Mouse (Mus musculus): Measurements from ENCODE around the gene Dlg2. TPM values are rescaled to one million over a fixed set of nuclear protein-coding genes. Genes with fewer than 3 reads are reported as not detected.

The Dlg2 gene
- total and polyA plus RNA-seq, 3 experiments: 0.49 to 0.68 TPM; not detected in 1

DNA sequence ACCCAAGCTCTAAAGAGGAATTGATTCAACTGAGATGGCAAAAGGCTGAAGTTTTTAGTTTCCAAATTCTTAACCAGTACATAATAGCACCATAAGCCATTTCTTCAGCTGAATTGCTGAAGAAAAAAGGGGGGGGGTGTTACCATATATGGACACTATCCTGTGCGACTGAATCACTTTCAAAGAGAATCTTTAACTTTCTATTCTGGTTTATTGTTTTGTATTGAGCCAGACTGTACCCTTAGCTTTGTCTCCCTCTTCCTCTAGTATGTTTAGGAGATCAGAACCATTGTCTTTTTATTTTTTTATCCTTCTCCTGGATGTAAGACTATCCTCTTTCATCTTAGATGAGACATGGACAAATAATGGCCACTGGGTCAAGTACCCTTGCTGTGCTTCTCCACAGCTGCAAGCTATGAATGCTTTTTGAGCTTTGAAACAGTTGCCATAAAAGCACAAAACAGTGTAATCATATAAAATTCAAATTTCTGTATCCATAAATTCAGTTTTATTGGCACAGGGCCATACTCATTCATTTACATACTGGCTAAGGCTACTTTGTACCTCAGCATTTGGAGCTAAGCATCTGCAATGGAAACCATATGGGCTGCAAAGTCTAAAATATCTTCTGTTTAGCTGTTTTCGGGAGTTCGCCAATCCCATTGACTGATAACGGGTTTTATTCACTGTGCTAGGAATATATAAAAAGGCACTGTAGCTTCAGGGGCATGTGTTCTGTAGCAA is 568.7 kb downstream of the Dlg2 start:
- ATAC-seq (ENCODE audit: extremely low read depth, insufficient number of reproducible peaks, low FRiP score, poor library complexity, severe bottlenecking): no peak
- TF ChIP-seq GATA2 (IDR thresholded peaks at IDR 0.05; ENCODE audit: borderline replicate concordance, low read depth, low read length) (no peak), TAL1 (conservative IDR thresholded peaks at IDR 0.05; ENCODE audit: low read depth, low read length) (no peak), GATA1 (IDR thresholded peaks at IDR 0.05; ENCODE audit: borderline replicate concordance, low read length) (no peak), CTCF (IDR thresholded peaks at IDR 0.05; ENCODE audit: low read depth, low read length) (no peak)
- H3K36me3 ChIP-seq (replicated peaks): no peaks in the 10 kb centered on the region

DNA sequence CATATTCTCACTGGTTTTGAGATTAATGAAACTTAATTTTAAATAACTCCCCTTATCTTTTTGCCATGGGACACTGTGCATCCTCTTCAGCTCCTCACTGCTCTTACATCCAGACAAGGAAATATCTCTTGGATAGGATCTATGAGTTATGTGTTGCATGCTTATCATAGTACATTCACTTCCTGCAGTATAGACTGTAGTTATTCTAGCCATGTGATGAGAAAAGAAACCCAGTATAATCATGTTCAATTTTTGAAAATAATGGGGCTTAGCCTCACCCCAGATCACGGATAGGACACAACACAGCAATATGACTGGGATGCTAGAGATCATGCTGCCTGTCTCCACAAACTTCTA is 569.2 kb downstream of the Dlg2 start:
- Histone ChIP-seq H3K4me1 (ENCODE audit: insufficient read depth, low read depth, low read length) (no peaks in the 10 kb centered on the region), H3K27me3 (ENCODE audit: insufficient read depth, low read length) (no peaks in the 10 kb centered on the region), H3K4me3 (ENCODE audit: low read depth, low read length) (no peak overlapping the region), H3K36me3 (replicated peaks) (no peaks in the 10 kb centered on the region), H3K9me3 (replicated peaks) (no peaks in the 10 kb centered on the region)
- DNase-seq (ENCODE audit: low spot score) (no peak), ATAC-seq (ENCODE audit: extremely low read depth, insufficient number of reproducible peaks, low FRiP score, poor library complexity, severe bottlenecking) (no peak)
- TF ChIP-seq GATA2 (IDR thresholded peaks at IDR 0.05; ENCODE audit: borderline replicate concordance, low read depth, low read length) (no peak), TAL1 (conservative IDR thresholded peaks at IDR 0.05; ENCODE audit: low read depth, low read length) (no peak), GATA1 (IDR thresholded peaks at IDR 0.05; ENCODE audit: borderline replicate concordance, low read length) (no peak)

More for the DNA sequence above, 568.7 kb downstream of the Dlg2 start:
- H3K9me3 ChIP-seq (replicated peaks): no peaks in the 10 kb centered on the region
- no peaks in the 10 kb centered on the region for H3K27me3 ChIP-seq (ENCODE audit: insufficient read depth, low read length)
- no peaks in the 10 kb centered on the region for H3K4me1 ChIP-seq (ENCODE audit: insufficient read depth, low read depth, low read length)
- DNase-seq (ENCODE audit: low spot score): no peak
- no peak overlapping the region for H3K4me3 ChIP-seq (ENCODE audit: low read depth, low read length)

DNA sequence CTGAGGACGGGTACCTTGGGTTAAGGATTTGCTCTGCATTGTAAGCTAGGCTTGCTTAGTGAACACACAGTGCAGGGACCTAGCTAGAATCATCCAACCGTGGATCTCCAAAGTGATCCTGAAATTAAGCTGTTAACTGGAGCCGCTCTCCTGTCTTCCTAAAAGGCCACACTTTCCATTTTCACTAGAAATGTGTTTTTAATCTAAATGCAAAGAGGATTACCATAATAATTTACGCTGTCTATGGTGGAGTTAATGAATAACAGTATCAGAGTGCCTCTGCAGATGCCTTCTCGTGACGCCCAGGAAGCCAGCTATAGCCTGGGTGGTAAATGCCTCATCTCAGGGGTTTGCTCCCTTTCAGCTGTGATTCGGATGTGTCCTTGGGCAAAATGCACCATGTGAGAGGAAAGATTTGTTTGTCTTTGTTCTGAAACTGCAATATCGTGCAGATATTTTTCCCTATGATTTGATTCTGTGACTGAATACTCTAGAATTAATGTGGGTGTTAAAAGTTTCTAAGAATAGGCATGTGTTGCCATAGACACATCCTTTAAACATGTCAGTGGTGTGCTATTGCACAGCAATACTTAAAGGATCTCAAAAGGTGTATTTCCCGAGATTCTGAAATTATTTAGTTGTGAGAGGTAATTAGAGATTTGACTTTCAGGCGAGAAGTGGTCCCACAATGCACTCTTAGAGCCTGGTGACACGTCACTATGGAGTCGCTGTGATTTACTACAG is 587.0 kb downstream of the Dlg2 start:
- no peaks in the 10 kb centered on the region for H3K36me3 ChIP-seq (replicated peaks)
- H3K27me3 ChIP-seq (ENCODE audit: insufficient read depth, low read length): no peaks in the 10 kb centered on the region

DNA sequence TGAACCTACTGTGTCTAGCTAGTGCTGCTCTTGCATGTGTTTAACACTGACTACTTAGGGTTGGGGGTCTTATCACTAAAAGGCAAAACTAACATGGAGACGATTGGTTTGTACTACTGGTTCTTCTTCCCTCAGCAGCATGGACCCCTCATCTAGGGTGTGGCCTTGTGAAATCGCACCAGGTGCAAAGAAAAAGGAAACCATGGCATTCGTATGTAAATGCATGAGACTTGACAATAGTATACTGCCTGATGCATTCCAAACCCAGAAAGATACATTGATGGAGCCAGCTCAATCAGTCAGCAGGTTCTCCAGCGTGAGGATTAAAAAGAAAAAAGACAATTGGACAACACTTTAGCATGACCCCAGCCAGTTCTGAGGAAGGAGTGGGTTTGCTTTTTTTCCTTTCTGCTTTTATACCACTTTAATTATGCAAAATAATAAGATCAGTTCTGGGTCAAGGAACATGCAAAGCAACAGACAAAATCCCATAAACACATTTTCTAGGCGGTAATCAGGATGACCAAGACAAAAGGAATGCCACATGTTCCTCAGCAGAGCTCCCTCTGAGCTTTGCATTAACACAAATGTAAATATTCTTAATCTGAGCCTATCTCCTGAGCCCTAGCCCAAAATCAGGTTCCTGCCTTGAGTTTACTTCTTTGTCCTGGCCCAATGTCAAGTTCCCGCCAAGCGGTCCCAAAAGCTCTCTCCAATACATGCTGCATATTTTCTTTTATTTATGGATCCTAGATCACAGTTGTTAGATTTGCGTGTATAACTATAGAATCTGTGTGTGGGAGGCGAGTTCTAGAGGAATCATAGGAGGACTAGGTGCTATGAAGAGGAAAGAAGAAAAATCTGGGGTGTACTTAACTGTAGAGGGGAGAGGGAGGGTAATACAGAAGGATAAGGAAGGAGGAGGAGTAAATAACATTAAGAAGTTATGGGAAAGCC is 595.6 kb downstream of the Dlg2 start:
- TF ChIP-seq CTCF (IDR thresholded peaks at IDR 0.05; ENCODE audit: low read depth, low read length): no peak
- TF ChIP-seq GATA2 (IDR thresholded peaks at IDR 0.05; ENCODE audit: borderline replicate concordance, low read depth, low read length): no peak
- no peak for TF ChIP-seq POLR2AphosphoS5 (IDR thresholded peaks at IDR 0.05; ENCODE audit: insufficient replicate concordance, low read depth, low read length)
- no peak for TF ChIP-seq GATA1 (IDR thresholded peaks at IDR 0.05; ENCODE audit: borderline replicate concordance, low read length)
- no peaks in the 10 kb centered on the region for H3K4me1 ChIP-seq (ENCODE audit: insufficient read depth, low read depth, low read length)
- H3K9me3 ChIP-seq (replicated peaks): no peaks in the 10 kb centered on the region
- H3K27me3 ChIP-seq (ENCODE audit: insufficient read depth, low read length): no peaks in the 10 kb centered on the region
- no peak overlapping the region for H3K4me3 ChIP-seq (ENCODE audit: low read depth, low read length)
- no peaks in the 10 kb centered on the region for H3K36me3 ChIP-seq (replicated peaks)
- DNase-seq (ENCODE audit: low spot score) (no peak), ATAC-seq (ENCODE audit: extremely low read depth, insufficient number of reproducible peaks, low FRiP score, poor library complexity, severe bottlenecking) (no peak)

More for the DNA sequence above, 587.0 kb downstream of the Dlg2 start:
- H3K4me3 ChIP-seq (ENCODE audit: low read depth, low read length): no peak overlapping the region
- no peak for TF ChIP-seq POLR2AphosphoS5 (IDR thresholded peaks at IDR 0.05; ENCODE audit: insufficient replicate concordance, low read depth, low read length)
- TF ChIP-seq CTCF (IDR thresholded peaks at IDR 0.05; ENCODE audit: low read depth, low read length): no peak
- TF ChIP-seq GATA1 (IDR thresholded peaks at IDR 0.05; ENCODE audit: borderline replicate concordance, low read length): no peak
- TF ChIP-seq TAL1 (conservative IDR thresholded peaks at IDR 0.05; ENCODE audit: low read depth, low read length): no peak
- no peak for TF ChIP-seq GATA2 (IDR thresholded peaks at IDR 0.05; ENCODE audit: borderline replicate concordance, low read depth, low read length)
- H3K9me3 ChIP-seq (replicated peaks): no peaks in the 10 kb centered on the region
- H3K4me1 ChIP-seq (ENCODE audit: insufficient read depth, low read depth, low read length): no peaks in the 10 kb centered on the region
- ATAC-seq (ENCODE audit: extremely low read depth, insufficient number of reproducible peaks, low FRiP score, poor library complexity, severe bottlenecking): no peak
- no peak for DNase-seq (ENCODE audit: low spot score)

DNA sequence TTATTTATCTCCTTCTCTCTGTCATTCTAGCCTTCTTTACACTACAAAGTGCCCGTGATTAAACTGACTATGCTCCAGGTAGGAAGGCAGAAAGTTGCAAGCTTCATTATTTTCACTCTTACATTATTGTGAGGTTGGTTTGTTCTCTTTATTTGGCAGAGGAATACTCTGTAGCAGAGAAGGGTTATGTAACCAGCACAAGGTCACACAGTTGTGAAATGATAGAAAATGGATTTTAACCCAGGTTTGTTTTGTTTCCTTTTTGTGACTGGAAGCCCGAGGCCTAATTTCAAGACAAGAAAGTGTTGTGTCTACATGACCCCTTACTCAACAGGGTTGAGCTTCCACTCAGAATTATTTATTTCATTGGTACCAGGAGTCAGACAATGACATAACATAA is 609.6 kb downstream of the Dlg2 start:
- Histone ChIP-seq H3K36me3 (replicated peaks) (no peaks in the 10 kb centered on the region), H3K4me3 (ENCODE audit: low read depth, low read length) (no peak overlapping the region), H3K9me3 (replicated peaks) (no peaks in the 10 kb centered on the region), H3K4me1 (ENCODE audit: insufficient read depth, low read depth, low read length) (no peaks in the 10 kb centered on the region), H3K27me3 (ENCODE audit: insufficient read depth, low read length) (no peaks in the 10 kb centered on the region)
- no peak for TF ChIP-seq TAL1 (conservative IDR thresholded peaks at IDR 0.05; ENCODE audit: low read depth, low read length)
- no peak for TF ChIP-seq CTCF (IDR thresholded peaks at IDR 0.05; ENCODE audit: low read depth, low read length)
- no peak for TF ChIP-seq GATA1 (IDR thresholded peaks at IDR 0.05; ENCODE audit: borderline replicate concordance, low read length)
- no peak for TF ChIP-seq GATA2 (IDR thresholded peaks at IDR 0.05; ENCODE audit: borderline replicate concordance, low read depth, low read length)
- no peak for TF ChIP-seq POLR2AphosphoS5 (IDR thresholded peaks at IDR 0.05; ENCODE audit: insufficient replicate concordance, low read depth, low read length)
- DNase-seq (ENCODE audit: low spot score) (no peak), ATAC-seq (ENCODE audit: extremely low read depth, insufficient number of reproducible peaks, low FRiP score, poor library complexity, severe bottlenecking) (no peak)

All from G1E (cell line).